Mouse (Mus musculus) adrenal gland (tissue): Measurements from ENCODE around the gene Rrp7a.

Experiments
- intact Hi-C: fragments of 180-260 bp; cut with DNase I; formaldehyde crosslinking; loops from one replicate; pipeline ENCODE4 v1.15.1; 2025

The Rrp7a gene

GRCm38 (mm10) chr15:83114106-83114505 is 8.5 kb downstream of the Rrp7a start:
- intact Hi-C loops, result loop anchor here (10.0 kb wide), 1 partner anchor 309 kb away; no protein-coding TSS in a partner anchor

- intact Hi-C loops, result loop anchor here (10.0 kb wide), 1 partner anchor 308 kb away; no protein-coding TSS in a partner anchor
Observed at GRCm38 (mm10) chr15:83112898-83113297, 9.7 kb downstream of the Rrp7a start.

GRCm38 (mm10) chr15:83111874-83112273 is 10.7 kb downstream of the Rrp7a start:
- intact Hi-C loops, result loop anchor here (10.0 kb wide), 1 partner anchor 307 kb away; no protein-coding TSS in a partner anchor

- intact Hi-C loops, result loop anchor here (10.0 kb wide), 1 partner anchor 306 kb away; no protein-coding TSS in a partner anchor
Observed at GRCm38 (mm10) chr15:83111290-83111689, 11.3 kb downstream of the Rrp7a start.

GRCm38 (mm10) chr15:83107814-83108213 is 14.8 kb downstream of the Rrp7a start:
- intact Hi-C loops, result no loop called here

GRCm38 (mm10) chr15:83106426-83106825 is 16.2 kb downstream of the Rrp7a start:
- intact Hi-C loops, result no loop called here

- intact Hi-C loops, result no loop called here
Observed at GRCm38 (mm10) chr15:83103111-83103510, 19.5 kb downstream of the Rrp7a start.

GRCm38 (mm10) chr15:83100332-83100662 is 22.3 kb downstream of the Rrp7a start:
- intact Hi-C loops, result no loop called here

GRCm38 (mm10) chr15:83099533-83100331 is 22.9 kb downstream of the Rrp7a start:
- intact Hi-C loops, result no loop called here

GRCm38 (mm10) chr15:83095950-83096349 is 26.7 kb downstream of the Rrp7a start:
- intact Hi-C loops, result no loop called here

- intact Hi-C loops, result no loop called here
Observed at GRCm38 (mm10) chr15:83093687-83094086, 28.9 kb downstream of the Rrp7a start.

- intact Hi-C loops, result no loop called here
Observed at GRCm38 (mm10) chr15:83090874-83091273, 31.7 kb downstream of the Rrp7a start.

GRCm38 (mm10) chr15:83089429-83089605 is 33.3 kb downstream of the Rrp7a start, which contains the start of gene Serhl:
Gene Serhl (plus strand): TSS chr15:83089506.
- intact Hi-C loops, result no loop called here

- intact Hi-C loops, result no loop called here
Observed at GRCm38 (mm10) chr15:83088495-83089428, 33.8 kb downstream of the Rrp7a start.

GRCm38 (mm10) chr15:83086636-83087328 is 35.8 kb downstream of the Rrp7a start:
- intact Hi-C loops, result no loop called here

- intact Hi-C loops, result no loop called here
Observed at GRCm38 (mm10) chr15:83085901-83086300, 36.7 kb downstream of the Rrp7a start.

- intact Hi-C loops, result no loop called here
Observed at GRCm38 (mm10) chr15:83084022-83084640, 38.5 kb downstream of the Rrp7a start.

GRCm38 (mm10) chr15:83083530-83083929 is 39.1 kb downstream of the Rrp7a start:
- intact Hi-C loops, result no loop called here

GRCm38 (mm10) chr15:83075607-83076525 is 46.7 kb downstream of the Rrp7a start:
- intact Hi-C loops, result no loop called here

GRCm38 (mm10) chr15:83074179-83074578 is 48.4 kb downstream of the Rrp7a start:
- intact Hi-C loops, result no loop called here
